Mouse (Mus musculus): ENCODE results near the gene Sf3a2. TPM values are rescaled to one million over a fixed set of nuclear protein-coding genes. Genes with fewer than 3 reads are reported as not detected.
A peak's percentile ranks its signal among the peaks of the same experiment; 100 is the strongest.

The Sf3a2 gene
- 10 to 100 TPM; 27.0 to 31.6 TPM for total RNA-seq (2021)
- long read RNA-seq, experiment 1, transcript Sf3a2-203 (9 exons, 2,213 nt): major isoform, 29 of 44 reads
- long read RNA-seq, experiment 1, partial matches to known transcripts: 4 of 44 reads
- long read RNA-seq, experiment 1, other reads (novel, unspliced or antisense): 9 of 44 reads
- long read RNA-seq, experiment 2, transcript Sf3a2-203 (9 exons, 2,213 nt): major isoform, 29 of 34 reads
- long read RNA-seq, experiment 2, partial matches to known transcripts: 1 of 34 reads
- long read RNA-seq, experiment 2, other reads (novel, unspliced or antisense): 4 of 34 reads

- peak; percentile 95 to 96 for DNase-seq
- intact Hi-C loops (cut with DNase I): no loop called here
Measured at GRCm38 (mm10) chr10:80798150-80799006, at the start of gene Sf3a2, which contains the start of gene Plekhj1. Gene Sf3a2 (plus strand): TSS chr10:80798198. Gene Plekhj1 (minus strand): TSS chr10:80798626.

- intact Hi-C loops (cut with DNase I): loop anchor here (1.0 to 2.0 kb wide), 2 partner anchors 26 to 128 kb away; no protein-coding TSS in a partner anchor
- DNase-seq: peak; percentile 75 to 83
Measured at GRCm38 (mm10) chr10:80748609-80749008, 49.4 kb upstream of the Sf3a2 start.

GRCm38 (mm10) chr10:80751188-80751832 is 46.7 kb upstream of the Sf3a2 start:
- intact Hi-C loops (cut with DNase I): no loop called here

GRCm38 (mm10) chr10:80752079-80752625 is 45.8 kb upstream of the Sf3a2 start:
- peak; percentile 80 to 90 for DNase-seq
- intact Hi-C loops (cut with DNase I): no loop called here

More at GRCm38 (mm10) chr10:80751188-80751832, 46.7 kb upstream of the Sf3a2 start:
- DNase-seq: peak; percentile 72 to 79

GRCm38 (mm10) chr10:80754594-80755290 is 43.3 kb upstream of the Sf3a2 start, which contains the start of gene Dot1l:
Gene Dot1l (plus strand): TSS chr10:80755206.
- DNase-seq: peak; percentile 99 to 100
- intact Hi-C loops (cut with DNase I): no loop called here

- intact Hi-C loops (cut with DNase I): no loop called here
- DNase-seq: no peak
Measured at GRCm38 (mm10) chr10:80755291-80756015, 42.5 kb upstream of the Sf3a2 start.

- DNase-seq: peak in 1 of 2 experiments; percentile 24
- intact Hi-C loops (cut with DNase I): no loop called here
Measured at GRCm38 (mm10) chr10:80756099-80756498, 41.9 kb upstream of the Sf3a2 start.

GRCm38 (mm10) chr10:80756509-80756908 is 41.5 kb upstream of the Sf3a2 start:
- intact Hi-C loops (cut with DNase I): no loop called here
- DNase-seq: no peak

GRCm38 (mm10) chr10:80756967-80757366 is 41.0 kb upstream of the Sf3a2 start:
- intact Hi-C loops (cut with DNase I): no loop called here
- no peak for DNase-seq

- peak; percentile 82 to 90 for DNase-seq
- intact Hi-C loops (cut with DNase I): loop anchor here (2.0 kb wide), 1 partner anchor 17 kb away; no protein-coding TSS in a partner anchor
Measured at GRCm38 (mm10) chr10:80757717-80758116, 40.3 kb upstream of the Sf3a2 start.

- no peak for DNase-seq
- intact Hi-C loops (cut with DNase I): loop anchor here (2.0 kb wide), 1 partner anchor 16 kb away; no protein-coding TSS in a partner anchor
Measured at GRCm38 (mm10) chr10:80758651-80759050, 39.3 kb upstream of the Sf3a2 start.

GRCm38 (mm10) chr10:80760596-80761524 is 37.1 kb upstream of the Sf3a2 start:
- intact Hi-C loops (cut with DNase I): no loop called here

GRCm38 (mm10) chr10:80761821-80762220 is 36.2 kb upstream of the Sf3a2 start:
- intact Hi-C loops (cut with DNase I): no loop called here
- no peak for DNase-seq

More at GRCm38 (mm10) chr10:80760596-80761524, 37.1 kb upstream of the Sf3a2 start:
- no peak for DNase-seq

- DNase-seq: no peak
- intact Hi-C loops (cut with DNase I): no loop called here
Measured at GRCm38 (mm10) chr10:80763502-80763901, 34.5 kb upstream of the Sf3a2 start.

GRCm38 (mm10) chr10:80765746-80766145 is 32.3 kb upstream of the Sf3a2 start:
- intact Hi-C loops (cut with DNase I): no loop called here
- DNase-seq: no peak

GRCm38 (mm10) chr10:80766161-80766815 is 31.7 kb upstream of the Sf3a2 start:
- peak in 1 of 2 experiments; percentile 36 for DNase-seq

GRCm38 (mm10) chr10:80768365-80768764 is 29.6 kb upstream of the Sf3a2 start:
- DNase-seq: no peak
- intact Hi-C loops (cut with DNase I): no loop called here

More at GRCm38 (mm10) chr10:80766161-80766815, 31.7 kb upstream of the Sf3a2 start:
- intact Hi-C loops (cut with DNase I): no loop called here
